Comparison of ENCODE assay signal across 16 mouse cellular contexts in genomic region chr16:57397845-57398244, GRCm38 (mm10). TPM values are rescaled to one million over a fixed set of nuclear protein-coding genes. Genes with fewer than 3 reads are reported as not detected.
DNase-seq lines count a peak whose midpoint lies in the region; ATAC-seq and TF ChIP-seq lines count a peak whose summit lies in the region.
"Had no signal": no experiment of that assay in that cellular context is flagged by ENCODE, and none has a peak within 500 bp of the region (broad histone marks: within the 10 kb centered on the region; RNA-seq: fewer than 3 reads in every experiment).

No protein-coding gene starts in this region.

- no peaks in the 10 kb centered on the region for H3K36me3 ChIP-seq in embryonic facial prominence, embryonic 11.5 days (replicated peaks; ENCODE audit: control insufficient read depth, insufficient read depth, low read depth, low read length)
- H3K36me3 ChIP-seq in embryonic facial prominence, embryonic 10.5 days (replicated peaks), result no peaks in the 10 kb centered on the region
- no peaks in the 10 kb centered on the region for H3K36me3 ChIP-seq in midbrain, embryonic 11.5 days (ENCODE audit: control insufficient read depth, insufficient read depth, low read length)
- H3K36me3 ChIP-seq in midbrain, embryonic 15.5 days (replicated peaks), result no peaks in the 10 kb centered on the region
- no peaks in the 10 kb centered on the region for H3K36me3 ChIP-seq in limb, embryonic 14.5 days (ENCODE audit: control insufficient read depth, insufficient read depth, low read length)
- no peaks in the 10 kb centered on the region for H3K36me3 ChIP-seq in thymus, adult 2 months (ENCODE audit: control insufficient read depth, insufficient read depth, low read length)
- H3K36me3 ChIP-seq: embryonic facial prominence, embryonic 15.5 days; heart, embryonic 13.5 days; hindbrain, embryonic 13.5 days; midbrain, embryonic 10.5 days had no signal

- TF ChIP-seq CTCF in thymus, adult 2 months (IDR thresholded peaks at IDR 0.05; ENCODE audit: borderline replicate concordance, control insufficient read depth, extremely low read depth, insufficient read depth, low read length, poor library complexity), result no peak

- 66% methylated on average over 6 of the region's 6 CpGs for WGBS in embryonic facial prominence, embryonic 11.5 days
- whole genome bisulfite sequencing in embryonic facial prominence, embryonic 10.5 days, result 76% methylated on average over 6 of the region's 6 CpGs
- 87% methylated on average over 6 of the region's 6 CpGs for WGBS in midbrain, embryonic 11.5 days
- 81% methylated on average over 6 of the region's 6 CpGs for WGBS in midbrain, embryonic 15.5 days
- 17% methylated on average over 6 of the region's 6 CpGs for WGBS in limb, embryonic 14.5 days
- WGBS in thymus, adult 2 months, result 92% methylated on average over 6 of the region's 6 CpGs

- no peak overlapping the region for H3K4me2 ChIP-seq in embryonic facial prominence, embryonic 11.5 days (ENCODE audit: low read depth, low read length)
- H3K4me2 ChIP-seq in midbrain, embryonic 11.5 days, result no peak overlapping the region
- H3K4me2 ChIP-seq in midbrain, embryonic 15.5 days, result no peak overlapping the region
- H3K4me2 ChIP-seq in limb, embryonic 14.5 days (replicated peaks; ENCODE audit: low read depth, low read length, severe bottlenecking), result peak overlapping the region; percentile 23; the same call in 1 of the 2 replicates
- H3K4me2 ChIP-seq: embryonic facial prominence, embryonic 15.5 days; hindbrain, embryonic 13.5 days had no signal

- H3K27ac ChIP-seq in embryonic facial prominence, embryonic 11.5 days (replicated peaks; ENCODE audit: low read depth, low read length), result no peak overlapping the region
- H3K27ac ChIP-seq in embryonic facial prominence, embryonic 10.5 days (replicated peaks), result no peak overlapping the region
- H3K27ac ChIP-seq in midbrain, embryonic 11.5 days (ENCODE audit: low read depth, low read length), result no peak overlapping the region
- H3K27ac ChIP-seq in midbrain, embryonic 15.5 days, result no peak overlapping the region
- peak overlapping the region; percentile 62 for H3K27ac ChIP-seq in limb, embryonic 14.5 days (replicated peaks; ENCODE audit: low read depth, low read length)
- H3K27ac ChIP-seq in thymus, adult 2 months (ENCODE audit: control insufficient read depth, insufficient read depth, low read length), result no peak overlapping the region
- H3K27ac ChIP-seq: embryonic facial prominence, embryonic 15.5 days; heart, adult 2 months; hindbrain, embryonic 13.5 days; midbrain, embryonic 10.5 days had no signal

- no peaks in the 10 kb centered on the region for H3K9me3 ChIP-seq in embryonic facial prominence, embryonic 11.5 days (replicated peaks; ENCODE audit: control insufficient read depth, low read length)
- no peaks in the 10 kb centered on the region for H3K9me3 ChIP-seq in embryonic facial prominence, embryonic 10.5 days
- H3K9me3 ChIP-seq in midbrain, embryonic 11.5 days (ENCODE audit: control insufficient read depth, low read length), result no peaks in the 10 kb centered on the region
- H3K9me3 ChIP-seq in midbrain, embryonic 15.5 days, result no peaks in the 10 kb centered on the region
- no peaks in the 10 kb centered on the region for H3K9me3 ChIP-seq in limb, embryonic 14.5 days (ENCODE audit: control insufficient read depth, low read length)
- H3K9me3 ChIP-seq: embryonic facial prominence, embryonic 15.5 days; heart, embryonic 13.5 days; hindbrain, embryonic 13.5 days; midbrain, embryonic 10.5 days had no signal

- TF ChIP-seq POLR2A in limb, embryonic 14.5 days (IDR thresholded peaks at IDR 0.05; ENCODE audit: borderline replicate concordance, extremely low read depth, insufficient read depth, insufficient read length), result no peak
- no peak for TF ChIP-seq POLR2A in thymus, adult 2 months (IDR thresholded peaks at IDR 0.05; ENCODE audit: control insufficient read depth, extremely low read depth, insufficient read depth, low read length, poor library complexity)

- H3K9ac ChIP-seq in embryonic facial prominence, embryonic 11.5 days (replicated peaks; ENCODE audit: low read length), result no peak overlapping the region
- H3K9ac ChIP-seq in midbrain, embryonic 11.5 days (ENCODE audit: low read length), result no peak overlapping the region
- no peak overlapping the region for H3K9ac ChIP-seq in midbrain, embryonic 15.5 days
- no peak overlapping the region for H3K9ac ChIP-seq in limb, embryonic 14.5 days (ENCODE audit: low read depth, low read length, severe bottlenecking)
- H3K9ac ChIP-seq: embryonic facial prominence, embryonic 15.5 days; heart, embryonic 13.5 days; hindbrain, embryonic 13.5 days had no signal

- no peak for ATAC-seq in embryonic facial prominence, embryonic 11.5 days (replicated peaks; ENCODE audit: insufficient number of reproducible peaks, low FRiP score, low TSS enrichment, low read depth)
- 0 out of 2 replicates have a peak, but pooled peaks have one; percentile 4 for ATAC-seq in midbrain, embryonic 11.5 days (ENCODE audit: low FRiP score)
- ATAC-seq in midbrain, embryonic 15.5 days (replicated peaks), result no peak
- peak; percentile 67 for ATAC-seq in limb, embryonic 14.5 days (ENCODE audit: low FRiP score, low read depth)
- ATAC-seq: activated CD4-positive, CD25-positive, alpha-beta regulatory T cell, adult 4 months; inflammation-experienced regulatory T-cells, adult 6 months had no signal

- no peak overlapping the region for H3K4me3 ChIP-seq in embryonic facial prominence, embryonic 11.5 days (ENCODE audit: low read depth, low read length)
- H3K4me3 ChIP-seq in embryonic facial prominence, embryonic 10.5 days, result no peak overlapping the region
- no peak overlapping the region for H3K4me3 ChIP-seq in midbrain, embryonic 11.5 days (ENCODE audit: low read depth, low read length)
- no peak overlapping the region for H3K4me3 ChIP-seq in midbrain, embryonic 15.5 days
- no peak overlapping the region for H3K4me3 ChIP-seq in limb, embryonic 14.5 days (replicated peaks; ENCODE audit: low read length)
- H3K4me3 ChIP-seq in thymus, adult 2 months (ENCODE audit: control insufficient read depth, insufficient read depth, low read length), result no peak overlapping the region
- H3K4me3 ChIP-seq: embryonic facial prominence, embryonic 15.5 days; heart, adult 2 months; heart, embryonic 13.5 days; hindbrain, embryonic 13.5 days; midbrain, embryonic 10.5 days had no signal

- no peaks in the 10 kb centered on the region for H3K27me3 ChIP-seq in embryonic facial prominence, embryonic 11.5 days (ENCODE audit: control insufficient read depth, insufficient read depth, low read length)
- no peaks in the 10 kb centered on the region for H3K27me3 ChIP-seq in embryonic facial prominence, embryonic 10.5 days (replicated peaks; ENCODE audit: low read depth, poor library complexity, severe bottlenecking)
- no peaks in the 10 kb centered on the region for H3K27me3 ChIP-seq in midbrain, embryonic 11.5 days (ENCODE audit: control insufficient read depth, insufficient read depth, low read length)
- H3K27me3 ChIP-seq in midbrain, embryonic 15.5 days (replicated peaks), result no peaks in the 10 kb centered on the region
- H3K27me3 ChIP-seq in limb, embryonic 14.5 days (ENCODE audit: control insufficient read depth, insufficient read depth, low read length), result no peaks in the 10 kb centered on the region
- H3K27me3 ChIP-seq in thymus, adult 2 months (ENCODE audit: control insufficient read depth, insufficient read depth, low read length), result no peaks in the 10 kb centered on the region
- H3K27me3 ChIP-seq: embryonic facial prominence, embryonic 15.5 days; heart, embryonic 13.5 days; hindbrain, embryonic 13.5 days had no signal

- no peaks in the 10 kb centered on the region for H3K4me1 ChIP-seq in embryonic facial prominence, embryonic 11.5 days (ENCODE audit: control insufficient read depth, insufficient read depth, low read length)
- H3K4me1 ChIP-seq in embryonic facial prominence, embryonic 10.5 days, result peaks cover 36% of the 10 kb centered on the region
- no peaks in the 10 kb centered on the region for H3K4me1 ChIP-seq in midbrain, embryonic 11.5 days (ENCODE audit: control insufficient read depth, insufficient read depth, low read length)
- H3K4me1 ChIP-seq in midbrain, embryonic 15.5 days, result no peaks in the 10 kb centered on the region
- H3K4me1 ChIP-seq in limb, embryonic 14.5 days (ENCODE audit: control insufficient read depth, insufficient read depth, low read length), result peaks cover 49% of the 10 kb centered on the region
- peaks cover 7% of the 10 kb centered on the region for H3K4me1 ChIP-seq in thymus, adult 2 months (replicated peaks; ENCODE audit: control insufficient read depth, insufficient read depth, low read length)
- H3K4me1 ChIP-seq: hindbrain, embryonic 13.5 days had no signal

- peak; percentile 26 for DNase-seq in embryonic facial prominence, embryonic 11.5 days (ENCODE audit: low spot score)
- no peak for DNase-seq in embryonic facial prominence, embryonic 10.5 days (ENCODE audit: low spot score)
- peak; percentile 19 for DNase-seq in kidney, adult 9 months
- DNase-seq in kidney, adult 8-10 months, result no peak
- DNase-seq in midbrain, embryonic 11.5 days (ENCODE audit: low spot score, missing footprints), result no peak
- peak; percentile 62 for DNase-seq in limb, embryonic 14.5 days (ENCODE audit: low spot score)
- no peak for DNase-seq in thymus, adult 2 months
- DNase-seq: gastrocnemius, postnatal 25 days had no signal

RNA-seq across cellular contexts. Expression of gene Filip1l, which starts 45.0 kb away (rescaled TPM):
- 24.1 and 24.2 TPM in 2 replicates for polyA plus RNA-seq in embryonic facial prominence, embryonic 11.5 days (2014; fragmentation: Nextera tagmentation; extraction: Ambion mirVana)
- 11.5 and 12.7 TPM in 2 replicates for polyA plus RNA-seq in embryonic facial prominence, embryonic 10.5 days (2016; fragmentation: Nextera tagmentation; extraction: Ambion mirVana)
- polyA plus RNA-seq in midbrain, embryonic 11.5 days (2014; fragmentation: Nextera tagmentation; extraction: Ambion mirVana), result 6.8 and 9.5 TPM in 2 replicates
- polyA plus RNA-seq in midbrain, embryonic 15.5 days (2015; fragmentation: Nextera tagmentation; extraction: Ambion mirVana), result 1.9 and 2.5 TPM in 2 replicates
- 21.4 and 30.3 TPM in 2 replicates for polyA plus RNA-seq in limb, embryonic 14.5 days (2012; rRNA removed)
- polyA plus RNA-seq in limb, embryonic 14.5 days (2014; fragmentation: Nextera tagmentation; extraction: Ambion mirVana), result 43.9 and 50.6 TPM in 2 replicates
- 4.3 and 4.5 TPM in 2 replicates for polyA plus RNA-seq in thymus, adult 2 months (2012; rRNA removed)

Comparison
In these comparisons a context has a peak if more than half of its experiments do, and no peak if none do; other contexts are left out.
1. ATAC-seq: peak in midbrain, embryonic 11.5 days (single experiment) and limb, embryonic 14.5 days (single experiment); none in embryonic facial prominence, embryonic 11.5 days (single experiment) and midbrain, embryonic 15.5 days (single experiment).
2. DNase-seq: peak in embryonic facial prominence, embryonic 11.5 days (single experiment), kidney, adult 9 months (single experiment) and limb, embryonic 14.5 days (single experiment); none in embryonic facial prominence, embryonic 10.5 days (single experiment), kidney, adult 8-10 months (0 of 2), midbrain, embryonic 11.5 days (single experiment) and thymus, adult 2 months (single experiment).